Mouse (Mus musculus) bone marrow, adult 2 months (tissue): Measurements from ENCODE around the gene Tulp3. TPM values are rescaled to one million over a fixed set of nuclear protein-coding genes. Genes with fewer than 3 reads are reported as not detected.

Experiments used
- H3K27ac ChIP-seq: fragments of 200-500 bp; 2 replicates; pipeline ENCODE4 v1.5.1; 2012; ENCODE audit warnings: low read depth, mild to moderate bottlenecking, control low read depth, inconsistent platforms, low read length; ENCODE audit not compliant: control insufficient read depth, poor library complexity, insufficient read depth
- H3K4me1 ChIP-seq: fragments of 200-500 bp; 2 replicates; pipeline ENCODE4 v1.6.1; 2011; ENCODE audit warnings: low read length; ENCODE audit not compliant: control insufficient read depth, insufficient read depth
- H3K4me3 ChIP-seq: fragments of 200-500 bp; replicated peaks from 2 replicates; pipeline ENCODE3; 2011; ENCODE audit warnings: mild to moderate bottlenecking, low read depth, low read length, control low read depth; ENCODE audit not compliant: control insufficient read depth
- CTCF ChIP-seq: fragments of 200-500 bp; IDR thresholded peaks from 2 replicates; pipeline ENCODE4 v1.5.1; 2011; ENCODE audit warnings: low read length, control low read depth; ENCODE audit not compliant: control insufficient read depth, insufficient read depth
- POLR2A ChIP-seq: fragments of 200-500 bp; IDR thresholded peaks from 2 replicates; pipeline ENCODE4 v1.6.1; 2011; ENCODE audit warnings: low read depth, mild to moderate bottlenecking, control low read depth, low read length, borderline replicate concordance; ENCODE audit not compliant: control insufficient read depth
- WGBS: fragments of 180-500 bp; shearing (Covaris S2); methylation state at CpG from one replicate; pipeline ENCODE4 v1.1.7; 2018; 5-methylcytosine and 5-hydroxymethylcytosine counted together
- polyA plus RNA-seq: library from polyadenylated mRNA; stranded (reverse); fragments of >200 nt; gene quantifications from 2 replicates; pipeline ENCODE4 v1.2.4, GENCODE M21; 2011; ENCODE audit warnings: low replicate concordance; ENCODE audit not compliant: missing spikeins, insufficient read depth, insufficient read length

The Tulp3 gene
- polyA plus RNA-seq, 1 experiment, result 7.1 TPM

- 5% methylated on average over 10 of the region's 10 CpGs for WGBS
- TF ChIP-seq CTCF, result no peak
- TF ChIP-seq POLR2A, result no peak
- H3K4me1 ChIP-seq, result no peaks in the 10 kb centered on the region
- H3K27ac ChIP-seq, result no peak overlapping the region
- no peak overlapping the region for H3K4me3 ChIP-seq
These were observed 10.0 kb downstream of the Tulp3 start for GRCm38 (mm10) chr6:128345623-128346022.

GRCm38 (mm10) chr6:128341956-128342723, 13.5 kb downstream of the Tulp3 start:
- TF ChIP-seq POLR2A, result no peak
- no peak for TF ChIP-seq CTCF
- H3K27ac ChIP-seq, result no peak overlapping the region
- H3K4me3 ChIP-seq, result no peak overlapping the region
- H3K4me1 ChIP-seq, result no peaks in the 10 kb centered on the region
- WGBS, result 87% methylated on average over 11 of the region's 11 CpGs

- WGBS, result 66% methylated on average over 5 of the region's 5 CpGs
- Histone ChIP-seq H3K27ac (no peak overlapping the region), H3K4me3 (no peak overlapping the region), H3K4me1 (no peaks in the 10 kb centered on the region)
- TF ChIP-seq POLR2A, result no peak
- TF ChIP-seq CTCF, result no peak
These were observed 16.8 kb downstream of the Tulp3 start for GRCm38 (mm10) chr6:128338876-128339275.

GRCm38 (mm10) chr6:128337467-128337866, 18.2 kb downstream of the Tulp3 start:
- TF ChIP-seq POLR2A, result no peak
- no peak for TF ChIP-seq CTCF
- H3K27ac ChIP-seq, result no peak overlapping the region
- 86% methylated on average over 7 of the region's 7 CpGs for WGBS
- H3K4me3 ChIP-seq, result no peak overlapping the region
- H3K4me1 ChIP-seq, result no peaks in the 10 kb centered on the region

- WGBS, result 16% methylated on average over 12 of the region's 12 CpGs
- no peaks in the 10 kb centered on the region for H3K4me1 ChIP-seq
These were observed 21.1 kb downstream of the Tulp3 start for GRCm38 (mm10) chr6:128334397-128335124.

GRCm38 (mm10) chr6:128318317-128318716, 37.3 kb downstream of the Tulp3 start:
- Histone ChIP-seq H3K27ac (no peak overlapping the region), H3K4me1 (no peaks in the 10 kb centered on the region), H3K4me3 (no peak overlapping the region)
- WGBS, result 3% methylated on average over 4 of the region's 4 CpGs
- TF ChIP-seq POLR2A, result no peak
- peak; percentile 48 for TF ChIP-seq CTCF

More at GRCm38 (mm10) chr6:128334397-128335124, 21.1 kb downstream of the Tulp3 start:
- TF ChIP-seq CTCF (peak; percentile 35; the same call in 1 of the 2 replicates), POLR2A (no peak)
- Histone ChIP-seq H3K27ac (no peak overlapping the region), H3K4me3 (no peak overlapping the region)

- no peak overlapping the region for H3K4me3 ChIP-seq
- H3K4me1 ChIP-seq, result no peaks in the 10 kb centered on the region
- no peak overlapping the region for H3K27ac ChIP-seq
- WGBS, result 76% methylated on average over 8 of the region's 8 CpGs
- no peak for TF ChIP-seq CTCF
- no peak for TF ChIP-seq POLR2A
These were observed 40.1 kb downstream of the Tulp3 start for GRCm38 (mm10) chr6:128315597-128315996.

- TF ChIP-seq POLR2A (no peak), CTCF (no peak)
- no peaks in the 10 kb centered on the region for H3K4me1 ChIP-seq
- H3K4me3 ChIP-seq, result no peak overlapping the region
- H3K27ac ChIP-seq, result no peak overlapping the region
- 80% methylated on average over 6 of the region's 6 CpGs for WGBS
These were observed 40.9 kb downstream of the Tulp3 start for GRCm38 (mm10) chr6:128314796-128315195.
